Mouse (Mus musculus) megakaryocyte, embryonic 14.5 days (primary cell): ENCODE data around the gene Ppm1m.

Source experiments
- FLI1 ChIP-seq: IDR thresholded peaks from 2 replicates; pipeline ENCODE4 v1.6.1; 2012; ENCODE audit warnings: low read length, inconsistent platforms, mixed read lengths
- GATA1 ChIP-seq: IDR thresholded peaks from 3 replicates; pipeline ENCODE4 v1.6.1; 2012; ENCODE audit warnings: mixed read lengths, low read length, inconsistent platforms, borderline replicate concordance

- TF ChIP-seq GATA1 (no peak), FLI1 (no peak)
Observed at GRCm38 (mm10) chr9:106175552-106176200, 23.9 kb downstream of the Ppm1m start.
